Mouse (Mus musculus) embryonic facial prominence, embryonic 15.5 days (tissue): ENCODE results near the gene Dnaja2. TPM values are rescaled to one million over a fixed set of nuclear protein-coding genes. Genes with fewer than 3 reads are reported as not detected.

ENCODE experiments used
- ATAC-seq: fragments of 200-750 bp; cut with Nextera tagmentation; 2 replicates; pipeline ENCODE4 v1.8.0; 2017; ENCODE audit warnings: low read depth, moderate TSS enrichment; ENCODE audit not compliant: insufficient number of reproducible peaks, low FRiP score, low TSS enrichment
- H3K27ac ChIP-seq: fragments of 300-500 bp; sonication (generic); replicated peaks from 2 replicates; pipeline ENCODE4 v1.5.1; 2015; ENCODE audit warnings: mild to moderate bottlenecking, inconsistent platforms
- H3K27me3 ChIP-seq: fragments of 300-500 bp; sonication (generic); 2 replicates; pipeline ENCODE4 v1.6.1; 2015; ENCODE audit warnings: inconsistent platforms
- H3K36me3 ChIP-seq: fragments of 300-500 bp; sonication (generic); 2 replicates; pipeline ENCODE4 v1.6.1; 2015; ENCODE audit warnings: mild to moderate bottlenecking, inconsistent platforms
- H3K4me1 ChIP-seq: fragments of 300-500 bp; sonication (generic); 2 replicates; pipeline ENCODE4 v1.6.1; 2015; ENCODE audit warnings: inconsistent platforms
- H3K4me2 ChIP-seq: fragments of 300-500 bp; sonication (generic); replicated peaks from 2 replicates; pipeline ENCODE4 v1.6.1; 2015; ENCODE audit warnings: mild to moderate bottlenecking, inconsistent platforms
- H3K4me3 ChIP-seq: fragments of 300-500 bp; sonication (generic); replicated peaks from 2 replicates; pipeline ENCODE4 v1.5.1; 2015; ENCODE audit warnings: mild to moderate bottlenecking, inconsistent platforms
- H3K9ac ChIP-seq: fragments of 300-500 bp; sonication (generic); 2 replicates; pipeline ENCODE4 v1.6.1; 2015; ENCODE audit warnings: inconsistent platforms
- H3K9me3 ChIP-seq: fragments of 300-500 bp; sonication (generic); replicated peaks from 2 replicates; pipeline ENCODE4 v1.6.1; 2016; ENCODE audit warnings: inconsistent platforms
- WGBS: fragments of 180-500 bp; shearing (Covaris S2); methylation state at CpG from one replicate; pipeline ENCODE4 v1.1.7; 2015; 5-methylcytosine and 5-hydroxymethylcytosine counted together
- polyA plus RNA-seq: library from polyadenylated mRNA; unstranded; fragments of >200 nt; fragmentation: Nextera tagmentation; extraction: Ambion mirVana; gene quantifications from 2 replicates; pipeline ENCODE4 v1.2.1, GENCODE M21; 2015

The Dnaja2 gene
- polyA plus RNA-seq, 1 experiment from 2014 or later = 136 TPM

DNA sequence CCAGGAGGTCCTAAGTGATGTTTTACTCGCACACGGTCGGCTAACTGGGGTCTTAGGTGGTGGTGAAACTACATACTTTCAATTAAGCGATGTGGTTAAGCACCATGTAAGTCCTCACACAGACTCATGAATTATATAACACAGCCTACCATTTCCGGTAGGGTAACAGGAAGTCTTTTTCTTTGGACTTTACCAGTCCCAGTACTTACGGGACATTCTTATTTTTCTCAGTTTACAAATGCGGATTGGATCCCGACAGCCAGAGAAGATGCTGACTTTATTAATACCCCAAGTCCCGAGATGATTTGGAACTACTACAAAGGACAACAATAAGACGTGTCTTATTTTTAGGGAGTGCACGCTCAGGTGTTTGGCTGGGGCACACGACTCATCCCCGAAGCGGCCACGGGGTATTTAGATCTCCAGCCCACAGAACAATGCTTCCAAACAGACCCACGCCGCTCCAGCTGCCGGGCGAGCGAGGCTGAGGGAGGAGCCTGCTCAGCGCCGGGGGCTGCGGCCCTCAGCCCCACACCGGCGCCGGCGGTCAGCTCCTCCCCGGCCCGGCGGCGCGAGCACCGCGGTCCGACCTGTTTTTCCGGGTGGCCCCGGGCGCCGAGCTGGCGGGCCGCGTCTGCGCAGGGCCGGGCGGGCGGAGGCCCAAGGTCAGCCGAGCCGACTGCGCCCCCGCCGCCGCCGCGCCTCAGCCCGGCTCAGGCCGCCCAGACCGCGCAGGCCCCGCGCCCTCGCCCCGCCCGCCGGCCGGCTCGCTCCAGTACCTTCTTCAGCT lies 558 bp downstream of the Dnaja2 start:
- Histone ChIP-seq H3K4me2 (peak overlapping the region; percentile 66), H3K36me3 (peaks cover 18% of the 10 kb centered on the region), H3K9ac (peak overlapping the region; percentile 92), H3K27ac (peak overlapping the region; percentile 95), H3K4me1 (peaks cover 5% of the 10 kb centered on the region; the same call in 1 of the 2 replicates), H3K27me3 (no peaks in the 10 kb centered on the region), H3K9me3 (no peaks in the 10 kb centered on the region), H3K4me3 (peak overlapping the region; percentile 93)
- peak; percentile 86 for ATAC-seq
- under 1% methylated on average over 61 of the region's 66 CpGs for WGBS

- WGBS = 89% methylated on average over 1 of the region's 1 CpGs
These were observed 3.2 kb downstream of the Dnaja2 start for GRCm38 (mm10) chr8:85551934-85552333.

GRCm38 (mm10) chr8:85536332-85536731 lies 18.8 kb downstream of the Dnaja2 start:
- Histone ChIP-seq H3K36me3 (peaks cover 53% of the 10 kb centered on the region), H3K4me1 (no peaks in the 10 kb centered on the region), H3K4me3 (no peak overlapping the region), H3K9ac (no peak overlapping the region), H3K4me2 (no peak overlapping the region), H3K27ac (no peak overlapping the region), H3K9me3 (no peaks in the 10 kb centered on the region), H3K27me3 (no peaks in the 10 kb centered on the region)
- ATAC-seq = no peak
- WGBS = 95% methylated on average over 2 of the region's 2 CpGs

More at GRCm38 (mm10) chr8:85551934-85552333, 3.2 kb downstream of the Dnaja2 start:
- Histone ChIP-seq H3K9me3 (no peaks in the 10 kb centered on the region), H3K27ac (no peak overlapping the region), H3K4me1 (peaks cover 5% of the 10 kb centered on the region; the same call in 1 of the 2 replicates), H3K36me3 (peaks cover 39% of the 10 kb centered on the region), H3K9ac (no peak overlapping the region), H3K27me3 (no peaks in the 10 kb centered on the region), H3K4me3 (no peak overlapping the region), H3K4me2 (no peak overlapping the region)
- no peak for ATAC-seq

DNA sequence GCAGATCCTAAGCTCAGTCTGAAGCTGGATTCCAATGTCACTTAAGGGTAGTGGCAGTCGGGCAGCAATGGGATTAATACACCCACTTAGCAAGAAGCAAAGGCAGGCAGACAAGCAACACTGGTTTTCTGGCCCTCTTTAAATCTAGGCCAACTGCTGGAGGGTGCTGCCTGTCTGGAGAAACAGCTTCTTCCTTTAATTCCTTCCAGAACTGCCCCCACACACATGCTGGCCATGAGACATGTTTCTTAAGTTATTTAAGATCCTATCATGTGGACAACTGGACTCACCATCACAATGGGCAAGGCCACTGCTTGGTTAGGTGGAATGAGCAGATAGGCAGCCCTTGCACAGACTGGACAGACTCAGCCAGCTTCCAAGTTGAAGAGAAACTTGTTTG lies 21.0 kb downstream of the Dnaja2 start:
- WGBS = 45% methylated on average over 1 of the region's 1 CpGs
- H3K9ac ChIP-seq = no peak overlapping the region
- no peaks in the 10 kb centered on the region for H3K9me3 ChIP-seq
- ATAC-seq = no peak
- no peaks in the 10 kb centered on the region for H3K27me3 ChIP-seq
- H3K4me2 ChIP-seq = no peak overlapping the region
- no peak overlapping the region for H3K4me3 ChIP-seq
- H3K4me1 ChIP-seq = no peaks in the 10 kb centered on the region
- H3K27ac ChIP-seq = peak overlapping the region; percentile 51; the same call in 1 of the 2 replicates
- H3K36me3 ChIP-seq = peaks cover 41% of the 10 kb centered on the region

DNA sequence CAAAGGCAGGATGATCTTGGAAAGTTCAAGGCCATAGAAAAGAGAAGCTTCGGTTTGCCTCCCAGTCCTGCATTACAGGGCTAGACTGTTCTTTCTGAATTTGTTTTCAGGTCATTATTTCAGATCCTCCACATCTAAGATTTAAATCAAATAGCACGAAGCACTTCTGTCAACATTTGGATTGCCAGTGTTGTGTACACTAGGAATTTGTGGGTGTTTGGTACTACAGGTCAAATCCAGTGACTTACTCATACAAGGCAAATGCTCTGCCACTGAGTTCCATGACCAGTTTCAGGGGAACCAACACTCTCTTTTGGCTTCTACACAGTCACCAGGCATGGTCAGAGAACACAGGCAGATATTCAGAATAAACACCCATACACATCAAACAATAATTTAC lies 21.7 kb downstream of the Dnaja2 start:
- peak overlapping the region; percentile 51; the same call in 1 of the 2 replicates for H3K27ac ChIP-seq
- no peak overlapping the region for H3K4me3 ChIP-seq
- no peaks in the 10 kb centered on the region for H3K27me3 ChIP-seq
- no peaks in the 10 kb centered on the region for H3K4me1 ChIP-seq
- no peak overlapping the region for H3K4me2 ChIP-seq
- no peak for ATAC-seq
- H3K9ac ChIP-seq = no peak overlapping the region
- no peaks in the 10 kb centered on the region for H3K9me3 ChIP-seq
- 91% methylated on average over 2 of the region's 2 CpGs for WGBS
- H3K36me3 ChIP-seq = peaks cover 34% of the 10 kb centered on the region

GRCm38 (mm10) chr8:85532843-85533242 lies 22.3 kb downstream of the Dnaja2 start:
- H3K27ac ChIP-seq = no peak overlapping the region
- 81% methylated on average over 4 of the region's 4 CpGs for WGBS
- H3K27me3 ChIP-seq = no peaks in the 10 kb centered on the region
- H3K36me3 ChIP-seq = peaks cover 28% of the 10 kb centered on the region
- H3K9me3 ChIP-seq = no peaks in the 10 kb centered on the region
- H3K4me3 ChIP-seq = no peak overlapping the region
- no peak overlapping the region for H3K9ac ChIP-seq
- no peaks in the 10 kb centered on the region for H3K4me1 ChIP-seq
- no peak for ATAC-seq
- H3K4me2 ChIP-seq = no peak overlapping the region

DNA sequence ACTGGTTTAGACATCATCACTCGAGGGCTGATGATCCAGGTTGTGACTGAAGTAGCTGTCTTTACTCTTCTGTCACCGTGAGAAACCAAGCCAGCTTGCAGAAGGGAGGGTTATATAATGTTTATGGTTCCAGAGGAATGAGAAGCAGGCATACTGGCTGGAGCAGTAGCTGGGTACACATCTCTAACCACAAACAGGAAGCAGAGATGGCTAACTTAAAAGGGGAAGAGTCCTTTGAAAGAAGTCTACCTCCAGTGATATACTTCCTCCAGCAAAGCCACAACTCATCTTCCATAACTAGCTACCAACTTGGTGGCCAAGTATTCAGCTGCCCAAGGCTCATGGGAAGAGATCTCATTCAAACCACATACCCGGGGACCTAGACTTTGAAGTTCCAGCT lies 23.7 kb downstream of the Dnaja2 start:
- H3K36me3 ChIP-seq = peaks cover 20% of the 10 kb centered on the region
- H3K4me1 ChIP-seq = no peaks in the 10 kb centered on the region
- WGBS = 89% methylated on average over 3 of the region's 3 CpGs
- no peak overlapping the region for H3K4me3 ChIP-seq
- no peaks in the 10 kb centered on the region for H3K27me3 ChIP-seq
- ATAC-seq = no peak
- H3K4me2 ChIP-seq = no peak overlapping the region
- no peaks in the 10 kb centered on the region for H3K9me3 ChIP-seq
- H3K9ac ChIP-seq = no peak overlapping the region
- no peak overlapping the region for H3K27ac ChIP-seq

- Histone ChIP-seq H3K9ac (no peak overlapping the region), H3K9me3 (no peaks in the 10 kb centered on the region), H3K4me2 (no peak overlapping the region), H3K27me3 (no peaks in the 10 kb centered on the region), H3K4me1 (no peaks in the 10 kb centered on the region), H3K4me3 (no peak overlapping the region), H3K36me3 (peaks cover 17% of the 10 kb centered on the region), H3K27ac (no peak overlapping the region)
- ATAC-seq = no peak
- WGBS = 90% methylated on average over 1 of the region's 1 CpGs
These were observed 24.4 kb downstream of the Dnaja2 start for GRCm38 (mm10) chr8:85530717-85531116.

GRCm38 (mm10) chr8:85528959-85529358 lies 26.2 kb downstream of the Dnaja2 start:
- no peaks in the 10 kb centered on the region for H3K9me3 ChIP-seq
- no peak for ATAC-seq
- H3K4me2 ChIP-seq = no peak overlapping the region
- H3K4me3 ChIP-seq = no peak overlapping the region
- H3K36me3 ChIP-seq = peaks cover 14% of the 10 kb centered on the region; the same call in 1 of the 2 replicates
- H3K9ac ChIP-seq = no peak overlapping the region
- H3K27ac ChIP-seq = no peak overlapping the region
- no peaks in the 10 kb centered on the region for H3K4me1 ChIP-seq
- WGBS = 73% methylated on average over 3 of the region's 3 CpGs
- H3K27me3 ChIP-seq = no peaks in the 10 kb centered on the region

GRCm38 (mm10) chr8:85526105-85526504 lies 29.0 kb downstream of the Dnaja2 start:
- no peak overlapping the region for H3K27ac ChIP-seq
- no peaks in the 10 kb centered on the region for H3K27me3 ChIP-seq
- H3K4me3 ChIP-seq = no peak overlapping the region
- H3K36me3 ChIP-seq = peaks cover 39% of the 10 kb centered on the region
- H3K4me1 ChIP-seq = no peaks in the 10 kb centered on the region
- no peaks in the 10 kb centered on the region for H3K9me3 ChIP-seq
- no peak for ATAC-seq
- no peak overlapping the region for H3K4me2 ChIP-seq
- no peak overlapping the region for H3K9ac ChIP-seq
- WGBS = 23% methylated on average over 6 of the region's 6 CpGs

DNA sequence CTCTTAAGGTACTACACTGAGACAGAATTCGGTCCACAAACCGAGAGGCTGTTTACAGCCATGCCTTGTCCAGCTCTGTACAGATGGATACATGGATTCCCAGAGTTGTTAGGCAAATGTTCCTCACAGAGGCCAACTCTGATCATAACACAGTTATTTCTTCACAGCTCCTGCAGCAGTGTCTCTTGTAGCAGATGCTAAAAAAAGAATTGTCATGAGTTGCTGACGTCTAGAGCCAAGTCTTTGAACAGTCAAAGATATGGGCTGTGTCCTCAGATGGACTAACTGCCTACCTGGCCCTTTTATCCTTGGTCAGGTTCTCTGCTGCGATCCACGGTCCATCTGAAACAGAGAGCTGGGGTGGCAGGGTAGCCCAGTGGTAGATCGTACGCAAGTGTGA lies 31.1 kb downstream of the Dnaja2 start:
- Histone ChIP-seq H3K27me3 (no peaks in the 10 kb centered on the region), H3K4me3 (no peak overlapping the region), H3K9ac (no peak overlapping the region), H3K36me3 (peaks cover 53% of the 10 kb centered on the region), H3K9me3 (no peaks in the 10 kb centered on the region), H3K4me2 (no peak overlapping the region), H3K27ac (no peak overlapping the region), H3K4me1 (no peaks in the 10 kb centered on the region)
- ATAC-seq = no peak
- 93% methylated on average over 7 of the region's 7 CpGs for WGBS

DNA sequence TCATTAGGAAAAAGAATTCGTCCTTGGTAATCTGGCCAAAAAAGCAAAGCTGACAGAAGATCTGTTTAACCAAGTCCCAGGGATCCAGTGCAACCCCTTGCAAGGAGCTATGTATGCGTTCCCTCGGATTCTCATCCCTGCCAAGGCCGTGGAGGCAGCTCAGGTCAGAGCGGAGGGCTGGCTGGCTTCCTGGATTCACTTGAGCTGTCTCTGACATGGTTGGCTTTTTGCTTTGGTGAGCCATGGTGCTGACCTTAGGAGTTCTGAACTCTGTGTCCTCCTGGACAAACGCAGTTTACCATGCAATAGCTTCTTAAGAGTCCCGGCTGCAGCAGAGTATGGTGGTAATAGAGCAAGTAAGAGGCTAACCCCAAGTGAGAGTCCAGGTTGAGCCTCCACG lies 33.8 kb downstream of the Dnaja2 start:
- no peak for ATAC-seq

More for the DNA sequence above, 33.8 kb downstream of the Dnaja2 start:
- H3K27ac ChIP-seq = no peak overlapping the region
- 87% methylated on average over 8 of the region's 8 CpGs for WGBS
- peaks cover 62% of the 10 kb centered on the region for H3K36me3 ChIP-seq
- H3K9ac ChIP-seq = no peak overlapping the region
- H3K4me1 ChIP-seq = no peaks in the 10 kb centered on the region
- H3K9me3 ChIP-seq = no peaks in the 10 kb centered on the region
- H3K27me3 ChIP-seq = no peaks in the 10 kb centered on the region
- H3K4me3 ChIP-seq = no peak overlapping the region
- no peak overlapping the region for H3K4me2 ChIP-seq
